Mouse (Mus musculus) adrenal gland (tissue): ENCODE results near the gene Mgat4b.

ENCODE experiments used
- intact Hi-C: fragments of 180-260 bp; cut with DNase I; formaldehyde crosslinking; loops from one replicate; pipeline ENCODE4 v1.15.1; 2025

The Mgat4b gene

DNA sequence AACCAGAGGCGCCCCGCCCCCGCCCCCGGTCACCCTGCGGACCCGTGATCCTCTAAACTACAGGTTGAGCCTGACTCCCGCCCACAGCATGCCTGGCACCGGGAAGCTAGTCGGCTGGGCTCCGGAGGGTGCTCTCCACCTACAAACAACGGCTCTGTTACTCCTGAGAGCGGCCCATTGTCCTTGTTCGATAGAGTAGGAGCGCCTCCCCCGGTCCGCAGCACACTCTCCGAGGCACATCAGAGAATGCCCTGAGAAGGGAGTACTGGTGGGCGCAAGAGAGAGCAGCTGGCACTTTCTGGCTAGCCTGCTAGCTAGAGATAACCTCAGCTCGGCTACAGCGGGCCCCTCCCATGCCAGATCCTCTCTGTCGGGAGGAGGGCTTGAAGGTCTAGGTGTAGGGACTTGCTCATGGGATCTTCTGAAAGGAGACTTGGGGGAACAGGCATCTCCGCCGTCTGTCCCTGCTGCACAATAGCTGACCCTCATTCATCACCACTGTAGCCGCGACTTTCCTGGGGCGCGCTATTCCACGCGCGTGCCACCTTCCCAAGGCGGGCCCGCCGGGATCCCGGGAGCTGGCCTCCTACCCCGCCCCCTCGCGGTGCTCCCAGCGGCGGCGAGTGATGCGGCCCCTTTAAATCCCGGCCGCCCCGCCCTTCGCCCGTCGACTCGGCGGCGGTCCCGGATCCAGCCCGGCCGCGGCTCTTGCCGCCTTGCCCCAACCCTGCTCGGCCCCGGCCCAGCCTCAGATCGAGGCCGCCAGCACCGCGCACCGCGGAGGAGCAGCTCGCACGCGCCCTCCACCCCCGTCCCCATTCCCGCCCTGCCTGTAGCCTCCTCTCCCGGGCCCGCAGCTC lies 14.2 kb downstream of the Mgat4b start:
- intact Hi-C loops, result loop anchor here (5.0 kb wide), 1 partner anchor 93 kb away; the partner anchor contains the start of gene Tbc1d9b

DNA sequence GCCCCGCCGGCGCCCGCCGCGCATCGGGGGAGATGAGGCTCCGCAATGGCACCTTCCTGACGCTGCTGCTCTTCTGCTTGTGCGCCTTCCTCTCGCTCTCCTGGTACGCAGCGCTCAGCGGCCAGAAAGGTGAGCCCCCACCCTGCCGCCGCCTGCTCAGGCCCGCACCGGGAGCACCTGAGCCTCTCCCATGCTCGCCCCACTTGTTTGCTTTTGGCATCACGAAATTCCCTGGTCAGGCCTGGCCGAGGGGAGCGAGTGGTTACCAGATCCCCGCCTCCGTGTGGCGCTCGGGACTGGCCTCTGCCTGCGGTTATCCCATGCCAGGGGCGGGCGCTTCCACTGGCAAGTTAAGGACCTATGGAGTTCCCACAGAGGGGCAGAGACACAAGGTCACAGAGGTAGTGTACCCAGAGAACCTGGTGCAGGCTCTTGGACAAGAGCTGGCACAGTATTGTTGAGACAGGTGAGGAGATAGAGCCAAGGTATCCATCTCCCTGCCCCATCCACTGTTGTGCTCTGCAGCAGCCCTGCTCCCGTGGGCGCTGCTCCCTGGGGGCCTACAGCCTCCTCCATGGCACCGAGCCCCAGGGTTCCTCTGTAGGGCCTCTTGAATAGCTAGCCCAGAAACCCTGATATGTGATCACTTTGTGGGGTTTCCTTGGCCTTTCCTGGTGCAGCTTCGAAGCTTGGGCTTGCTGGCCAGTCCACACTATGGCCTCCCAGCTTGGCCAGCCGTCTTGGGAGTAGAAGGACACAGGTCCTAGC lies 15.1 kb downstream of the Mgat4b start:
- intact Hi-C loops, result loop anchor here (5.0 kb wide), 1 partner anchor 93 kb away; the partner anchor contains the start of gene Tbc1d9b

DNA sequence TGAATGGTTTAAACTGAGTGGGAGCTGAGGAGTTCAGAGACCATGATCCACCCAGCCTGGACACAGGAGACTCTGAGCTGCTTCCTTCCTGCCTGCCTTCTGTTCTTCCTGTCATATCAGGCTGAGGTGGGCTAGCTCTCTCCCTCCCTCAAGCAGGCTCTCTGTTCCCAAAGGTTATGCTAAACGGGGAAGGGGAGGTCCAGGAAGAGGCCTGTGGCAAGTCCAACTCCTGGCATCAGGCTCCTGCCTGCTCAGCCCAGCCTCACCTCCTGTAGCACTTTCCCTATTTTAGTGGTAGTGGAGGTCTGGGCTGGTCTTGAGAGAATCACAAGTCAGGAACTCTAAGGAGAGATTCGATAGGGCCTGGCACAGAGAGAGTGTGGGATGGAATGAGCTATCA lies 15.7 kb downstream of the Mgat4b start:
- intact Hi-C loops, result loop anchor here (5.0 kb wide), 1 partner anchor 94 kb away; the partner anchor contains the start of gene Tbc1d9b

DNA sequence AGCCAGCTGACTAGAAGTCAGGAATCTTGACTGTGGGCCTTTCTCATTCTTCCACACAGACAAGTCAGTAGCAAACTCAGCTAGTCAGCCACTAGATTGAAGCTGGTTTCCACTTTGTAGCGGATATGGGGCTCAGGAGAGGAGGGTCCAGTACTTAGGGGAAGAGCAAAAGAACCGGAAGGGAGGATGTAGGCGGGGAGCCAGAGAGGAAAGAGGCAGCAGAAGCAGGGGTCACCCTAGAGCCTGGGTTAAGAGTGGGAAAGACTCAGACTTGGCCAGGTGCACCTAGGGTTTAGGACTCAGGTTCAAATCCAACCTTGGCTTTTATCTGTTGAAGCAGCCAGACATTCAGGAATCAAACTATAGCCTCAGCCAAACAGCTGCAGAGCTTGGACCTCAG lies 16.5 kb downstream of the Mgat4b start:
- intact Hi-C loops, result loop anchor here (5.0 kb wide), 1 partner anchor 95 kb away; the partner anchor contains the start of gene Tbc1d9b

DNA sequence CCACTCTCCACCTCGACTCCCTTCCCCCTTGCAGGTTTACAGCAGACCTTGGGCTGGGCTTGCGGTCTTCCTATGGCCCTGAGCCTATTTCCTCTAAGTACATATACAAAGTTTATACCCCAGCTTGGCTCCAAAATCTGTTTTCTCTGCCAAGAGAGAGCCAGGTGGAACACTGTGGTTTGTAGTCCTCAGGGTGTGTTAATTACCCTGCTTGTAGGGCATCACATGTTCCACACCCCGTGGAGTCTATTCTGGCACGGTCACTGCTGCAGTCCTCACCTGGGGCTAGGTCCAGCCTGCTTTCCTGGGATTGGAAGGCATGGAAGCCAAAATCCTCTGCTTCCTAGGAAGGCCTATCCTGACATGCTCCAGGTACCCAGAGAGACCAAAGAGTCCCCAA lies 17.0 kb downstream of the Mgat4b start:
- intact Hi-C loops, result loop anchor here (5.0 kb wide), 1 partner anchor 95 kb away; the partner anchor contains the start of gene Tbc1d9b

DNA sequence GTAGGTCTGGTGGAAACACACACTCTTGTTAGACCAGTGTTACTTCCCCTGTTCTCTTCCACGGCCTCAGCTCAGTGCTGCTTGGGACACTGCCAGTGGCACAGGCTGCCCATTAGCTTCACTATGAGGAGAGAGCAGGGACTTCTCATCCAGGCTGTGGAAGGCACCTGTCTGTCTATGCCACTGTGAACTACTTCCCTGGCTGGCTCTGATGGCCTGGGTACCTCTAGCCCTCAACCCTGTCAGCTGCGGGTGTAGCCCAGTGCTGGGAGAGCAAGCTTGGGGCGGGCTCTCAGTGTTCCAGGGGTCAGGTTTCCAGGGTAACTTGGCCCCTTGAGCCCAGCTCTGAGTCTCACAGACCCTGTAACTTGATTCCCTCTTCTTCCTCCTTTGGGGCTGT lies 18.1 kb downstream of the Mgat4b start:
- intact Hi-C loops, result loop anchor here (5.0 kb wide), 1 partner anchor 96 kb away; the partner anchor contains the start of gene Tbc1d9b

DNA sequence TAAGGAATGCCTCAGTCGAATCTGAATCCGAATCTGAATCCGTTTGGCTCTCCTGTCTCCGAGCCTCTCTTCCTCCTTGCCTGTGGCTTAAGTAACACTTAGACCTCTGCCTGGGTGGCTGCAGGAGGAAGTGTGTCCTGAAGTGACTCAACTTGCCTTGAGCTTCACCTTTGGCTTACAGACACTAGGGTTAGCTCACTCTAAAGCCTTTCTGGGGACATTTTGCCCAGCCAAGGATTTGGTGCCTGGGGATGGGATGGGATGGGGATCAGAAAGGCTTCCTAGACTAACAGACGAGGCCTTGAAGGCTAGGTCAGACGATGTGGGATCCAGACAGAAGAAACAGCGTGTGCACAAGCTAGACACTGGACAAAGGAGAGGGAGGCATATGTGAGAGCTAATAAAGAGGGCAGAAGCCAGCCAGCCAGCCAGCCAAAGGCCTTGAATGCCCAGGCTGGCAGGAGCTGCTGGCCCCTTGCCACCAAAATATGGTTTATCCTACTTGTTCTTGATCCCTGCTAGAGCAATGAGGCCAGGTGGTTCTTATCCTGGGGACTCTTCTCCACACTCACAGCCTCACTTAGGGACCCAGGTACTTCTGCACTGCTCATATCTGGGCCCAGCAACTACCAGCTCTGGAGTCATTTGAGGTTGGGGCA lies 18.7 kb downstream of the Mgat4b start:
- intact Hi-C loops, result loop anchor here (5.0 kb wide), 1 partner anchor 97 kb away; the partner anchor contains the start of gene Tbc1d9b

DNA sequence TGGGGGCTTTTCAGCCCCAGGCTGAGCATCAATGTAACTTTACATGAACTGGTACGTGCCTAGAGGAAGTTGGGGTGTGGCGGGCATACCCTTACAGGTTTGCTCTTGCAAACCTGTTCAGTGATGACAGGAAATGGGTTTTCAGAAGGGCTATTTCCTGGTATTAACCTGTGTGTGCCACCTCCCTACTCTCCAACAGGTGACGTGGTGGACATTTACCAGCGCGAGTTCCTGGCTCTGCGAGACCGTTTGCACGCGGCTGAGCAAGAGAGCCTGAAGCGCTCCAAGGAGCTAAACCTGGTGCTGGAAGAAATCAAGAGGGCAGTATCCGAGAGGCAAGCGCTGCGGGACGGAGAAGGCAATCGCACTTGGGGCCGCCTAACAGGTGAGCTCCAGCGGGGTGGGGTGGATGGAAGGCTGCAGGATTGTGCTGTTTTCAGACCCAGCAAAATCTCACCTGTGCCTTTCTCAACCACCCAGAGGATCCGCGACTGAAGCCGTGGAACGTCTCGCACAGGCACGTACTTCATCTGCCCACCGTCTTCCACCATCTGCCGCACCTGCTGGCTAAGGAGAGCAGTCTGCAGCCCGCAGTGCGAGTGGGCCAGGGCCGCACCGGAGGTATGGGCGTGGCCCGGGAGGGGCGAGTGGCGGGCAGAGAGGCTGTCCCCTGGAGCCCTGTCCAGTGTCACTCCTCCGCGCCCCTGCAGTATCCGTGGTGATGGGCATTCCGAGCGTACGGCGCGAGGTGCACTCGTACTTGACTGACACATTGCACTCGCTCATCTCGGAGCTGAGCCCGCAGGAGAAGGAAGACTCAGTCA lies 20.0 kb downstream of the Mgat4b start:
- intact Hi-C loops, result loop anchor here (5.0 kb wide), 1 partner anchor 58 kb away; the partner anchor contains the start of gene Mrnip

DNA sequence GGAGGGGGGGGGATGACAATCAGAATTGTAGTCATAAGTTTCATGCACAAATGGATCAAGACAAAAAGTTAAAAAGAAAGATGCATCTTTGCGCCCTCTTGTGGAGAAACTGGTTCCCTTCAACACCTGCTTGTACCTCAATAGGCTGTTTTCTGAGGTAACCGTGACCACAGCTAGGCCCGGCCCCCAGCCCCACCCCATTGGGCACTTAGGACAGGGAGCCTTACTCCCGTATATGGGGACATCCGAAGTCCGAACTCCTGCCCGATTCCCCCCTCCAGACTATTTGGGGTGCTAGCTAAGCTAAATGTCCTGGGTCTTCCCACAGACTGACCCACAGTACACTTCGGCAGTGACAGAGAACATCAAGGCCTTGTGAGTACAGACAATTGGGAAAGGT lies 20.7 kb downstream of the Mgat4b start:
- intact Hi-C loops, result loop anchor here (5.0 kb wide), 1 partner anchor 59 kb away; the partner anchor contains the start of gene Mrnip

DNA sequence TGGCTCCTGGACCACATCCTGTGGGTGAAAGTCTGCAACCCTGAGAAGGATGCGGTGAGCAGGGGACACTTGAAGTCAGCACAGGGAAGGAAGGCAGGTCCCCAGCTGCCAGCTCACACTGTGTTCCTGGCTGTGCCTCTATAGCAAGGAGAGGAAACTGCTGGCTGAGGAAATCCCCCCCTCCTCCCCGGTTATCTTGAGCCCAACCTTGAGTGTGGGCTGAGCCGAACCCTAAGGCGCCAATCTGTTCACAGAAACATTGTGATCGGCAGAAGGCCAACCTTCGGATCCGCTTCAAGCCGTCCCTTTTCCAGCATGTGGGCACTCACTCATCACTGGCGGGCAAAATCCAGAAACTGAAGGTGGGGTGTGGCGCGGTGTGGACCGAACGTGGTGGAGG lies 22.3 kb downstream of the Mgat4b start:
- intact Hi-C loops, result loop anchor here (5.0 kb wide), 1 partner anchor 61 kb away; the partner anchor contains the start of gene Mrnip

DNA sequence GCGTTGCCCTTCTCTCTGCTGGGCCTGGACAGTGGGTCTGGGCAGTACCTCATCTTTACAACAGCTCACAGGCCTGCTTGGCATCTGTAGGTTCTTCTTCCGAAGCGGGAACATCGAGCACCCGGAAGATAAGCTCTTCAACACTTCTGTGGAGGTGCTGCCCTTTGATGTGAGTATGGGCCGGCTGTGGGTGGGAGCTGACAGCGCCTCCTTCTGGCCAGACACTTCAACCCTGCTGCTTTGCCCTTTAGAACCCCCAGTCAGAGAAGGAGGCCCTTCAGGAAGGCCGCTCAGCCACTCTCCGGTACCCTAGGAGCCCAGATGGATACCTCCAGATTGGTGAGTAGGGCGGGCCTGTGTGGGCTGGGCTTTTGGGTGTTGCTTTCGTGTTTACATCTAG lies 23.3 kb downstream of the Mgat4b start:
- intact Hi-C loops, result loop anchor here (5.0 kb wide), 1 partner anchor 62 kb away; the partner anchor contains the start of gene Mrnip

DNA sequence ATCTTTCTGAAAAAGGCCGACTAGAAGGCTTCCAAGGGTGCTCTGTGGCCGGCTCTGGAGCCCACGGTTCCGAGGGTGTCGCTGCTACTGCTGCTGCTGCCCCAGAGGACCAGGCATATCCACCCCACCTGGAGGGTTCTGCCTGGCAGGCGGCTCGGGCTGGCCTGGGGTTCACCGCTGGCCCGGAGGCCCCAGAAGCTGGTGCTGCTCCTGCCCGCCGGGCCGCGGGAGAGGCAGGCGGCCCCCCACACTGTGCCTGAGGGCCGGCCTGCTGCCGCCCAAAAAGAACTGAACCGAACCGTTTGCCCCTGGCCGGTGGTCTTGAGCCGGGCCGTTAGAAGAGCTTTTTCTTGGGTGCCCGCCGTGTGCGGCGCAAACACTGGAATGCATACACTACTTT lies 23.9 kb downstream of the Mgat4b start:
- intact Hi-C loops, result loop anchor here (5.0 kb wide), 1 partner anchor 62 kb away; the partner anchor contains the start of gene Mrnip

DNA sequence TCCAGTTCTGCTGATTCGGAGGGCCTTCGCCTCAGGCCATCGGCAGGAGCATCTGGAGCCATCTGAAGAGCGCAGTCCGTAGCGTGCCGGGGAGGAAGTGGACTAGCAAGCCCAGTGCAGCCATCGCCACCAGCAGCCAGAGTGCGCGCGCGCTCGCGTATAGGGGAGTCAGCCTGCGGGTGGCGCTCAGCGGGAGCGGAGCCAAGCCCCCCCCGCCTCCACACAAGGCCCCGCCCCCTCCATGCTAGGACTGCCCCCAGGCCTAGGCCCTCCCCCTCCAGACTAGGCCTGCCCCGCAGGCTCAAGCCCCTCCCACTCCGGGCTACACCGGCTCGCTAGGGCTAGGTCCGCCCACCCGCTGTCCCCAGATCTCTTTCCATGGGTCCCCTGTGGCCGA lies 25.8 kb downstream of the Mgat4b start:
- intact Hi-C loops, result no loop called here

DNA sequence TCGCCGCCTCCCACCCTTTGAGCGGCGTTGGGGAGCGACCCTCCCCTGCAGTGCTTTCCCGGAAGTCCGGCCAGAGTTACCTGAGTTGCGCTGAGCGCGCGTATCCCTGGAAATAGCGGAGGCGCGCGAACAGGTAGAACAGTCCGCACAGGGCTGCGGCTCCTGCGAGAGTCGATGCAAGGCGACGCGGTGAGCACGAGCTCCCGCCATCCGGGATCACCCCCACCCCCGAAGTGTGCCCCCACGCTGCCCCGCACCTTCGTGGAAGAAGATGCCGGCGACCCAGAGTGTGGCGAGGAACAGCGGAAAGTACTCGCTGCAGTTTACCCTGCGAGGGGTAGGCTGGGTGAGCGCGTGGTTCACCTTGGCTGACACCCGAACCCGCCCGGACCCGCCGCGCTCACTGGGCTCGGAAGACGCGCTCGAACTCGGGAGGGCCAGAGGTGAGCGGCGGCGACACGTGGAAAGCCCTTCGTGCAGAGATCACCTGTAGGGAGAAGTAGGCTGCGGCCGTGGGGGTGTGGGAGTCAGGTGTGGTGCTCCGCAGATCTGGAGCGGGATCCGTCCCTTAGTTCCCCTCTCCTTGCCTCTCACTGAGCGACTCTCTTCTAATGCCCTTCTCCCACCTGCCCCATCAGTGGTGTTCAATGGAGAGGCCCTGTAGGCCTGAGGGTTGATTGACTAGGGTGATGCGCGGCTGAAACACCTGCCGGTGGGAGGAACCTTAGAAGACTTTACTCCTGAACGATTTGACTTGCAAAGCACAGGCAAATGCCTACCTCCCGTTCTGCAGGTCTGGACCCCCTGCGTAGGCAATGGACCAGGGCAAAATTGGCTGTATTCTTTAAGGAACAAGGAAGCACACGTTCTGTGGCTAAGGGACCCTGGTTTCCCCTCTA lies 26.5 kb downstream of the Mgat4b start:
- intact Hi-C loops, result no loop called here

DNA sequence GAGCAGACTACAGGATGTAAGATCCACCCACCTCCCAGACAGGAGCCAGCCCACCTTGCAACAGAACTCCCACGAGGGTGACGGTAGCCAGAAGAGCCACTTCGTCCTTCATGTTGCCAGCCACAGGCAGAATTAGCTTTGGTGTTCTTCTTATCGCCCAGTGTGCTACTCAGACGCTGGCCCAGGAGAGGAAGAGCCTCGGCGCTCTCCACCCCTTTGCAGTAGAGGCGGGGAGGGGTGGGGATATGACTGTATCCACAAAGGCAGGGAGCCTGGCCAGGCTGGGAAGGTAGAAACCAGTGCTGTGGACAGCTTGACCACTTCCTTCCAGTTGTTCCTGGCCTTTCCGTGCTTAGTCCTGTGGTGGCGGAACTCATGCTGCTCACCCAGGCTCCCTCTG lies 27.6 kb downstream of the Mgat4b start, which contains the start of gene Ltc4s:
Ltc4s (minus strand) TSS at position 293 of the 400 bp plus-strand sequence.
- intact Hi-C loops, result no loop called here

DNA sequence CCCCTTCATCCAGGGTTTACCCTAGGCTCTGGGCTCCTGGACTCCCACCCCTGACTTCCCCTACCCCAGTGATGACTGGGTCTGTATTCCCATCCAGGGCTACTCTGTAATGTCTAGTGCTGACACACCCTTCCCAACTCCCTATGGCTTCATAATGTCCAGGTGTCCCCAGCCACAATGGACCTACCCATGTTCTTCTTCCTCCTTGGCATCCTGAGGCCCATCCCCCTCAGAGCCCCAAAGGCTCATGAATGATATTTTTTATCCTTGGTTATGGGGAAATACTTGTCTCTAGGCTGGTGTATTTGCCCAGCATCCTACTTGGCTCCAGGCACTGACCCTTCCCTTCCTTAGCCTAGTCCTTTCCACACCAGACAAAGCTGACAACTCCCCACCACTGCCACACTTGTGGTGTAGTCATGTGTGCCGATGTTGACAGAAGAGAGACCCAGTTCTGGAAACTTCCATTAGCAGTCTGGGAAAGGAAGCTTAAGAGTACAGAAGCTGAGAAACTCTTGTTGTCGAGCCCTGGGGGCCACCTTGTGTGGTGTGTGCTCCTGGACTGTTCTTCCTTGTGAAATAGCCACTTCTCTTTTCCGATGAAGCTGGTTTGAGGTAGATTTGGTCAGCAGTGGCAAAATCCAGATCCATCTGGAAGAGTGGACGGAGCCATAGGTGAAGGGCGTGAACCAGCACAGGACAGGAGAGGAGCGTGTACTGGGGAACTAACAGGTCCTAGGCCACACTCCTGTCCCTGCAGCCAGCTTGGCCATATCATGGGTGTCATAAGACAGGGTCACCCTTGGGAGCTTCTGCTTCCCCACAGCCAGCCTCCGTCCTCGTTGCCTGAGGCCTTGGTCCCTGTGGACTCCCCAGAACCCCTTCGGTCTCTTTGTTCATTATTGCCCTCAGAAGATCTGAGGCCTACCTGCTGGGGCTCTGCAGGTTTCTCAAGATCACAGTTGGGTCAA lies 28.4 kb downstream of the Mgat4b start:
- intact Hi-C loops, result no loop called here

DNA sequence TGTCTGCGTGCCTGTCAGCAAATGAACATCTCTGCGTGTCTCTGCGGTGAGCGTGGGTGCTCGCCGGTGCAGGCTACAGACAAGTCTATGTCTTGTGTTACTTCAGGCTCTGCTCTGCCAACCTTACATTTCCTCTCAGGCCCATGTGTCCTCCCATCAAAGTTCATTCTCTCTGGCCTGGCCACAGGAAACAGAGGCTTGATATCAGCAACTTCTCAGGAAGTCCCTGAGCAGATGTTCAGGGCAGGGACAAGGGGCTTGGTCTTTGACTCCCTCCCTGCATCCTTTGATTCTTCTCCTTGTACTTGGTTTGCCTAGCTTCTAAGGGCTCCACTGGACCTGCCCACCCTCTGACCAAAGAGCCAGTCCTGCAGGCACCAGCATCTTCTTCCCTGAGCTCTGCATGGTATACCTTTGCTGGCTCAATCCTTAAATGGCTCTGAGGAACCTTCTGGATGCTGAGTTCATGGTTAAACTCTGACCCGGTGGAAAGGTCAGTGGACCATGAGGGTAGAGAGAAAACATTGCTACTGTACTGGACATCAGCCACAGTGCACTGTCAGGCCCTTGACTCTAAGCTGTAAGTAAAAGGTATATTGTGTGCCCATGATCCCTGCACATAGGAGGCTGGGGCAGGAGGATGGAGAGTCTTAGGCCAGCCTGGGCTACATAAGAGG lies 29.7 kb downstream of the Mgat4b start:
- intact Hi-C loops, result no loop called here
